Mouse (Mus musculus) duodenum, adult 2 months (tissue): ENCODE measurements around the gene Spg20. TPM values are rescaled to one million over a fixed set of nuclear protein-coding genes. Genes with fewer than 3 reads are reported as not detected.

Experiments used
- polyA plus RNA-seq: library from polyadenylated mRNA; depleted of rRNA; stranded (reverse); fragments of >200 nt; gene quantifications from 2 replicates; pipeline ENCODE4 v1.2.3, GENCODE M21; 2012; ENCODE audit warnings: low replicate concordance; rRNA removed

The Spg20 gene
- polyA plus RNA-seq: 9.5 and 9.8 TPM in 2 replicates

DNA sequence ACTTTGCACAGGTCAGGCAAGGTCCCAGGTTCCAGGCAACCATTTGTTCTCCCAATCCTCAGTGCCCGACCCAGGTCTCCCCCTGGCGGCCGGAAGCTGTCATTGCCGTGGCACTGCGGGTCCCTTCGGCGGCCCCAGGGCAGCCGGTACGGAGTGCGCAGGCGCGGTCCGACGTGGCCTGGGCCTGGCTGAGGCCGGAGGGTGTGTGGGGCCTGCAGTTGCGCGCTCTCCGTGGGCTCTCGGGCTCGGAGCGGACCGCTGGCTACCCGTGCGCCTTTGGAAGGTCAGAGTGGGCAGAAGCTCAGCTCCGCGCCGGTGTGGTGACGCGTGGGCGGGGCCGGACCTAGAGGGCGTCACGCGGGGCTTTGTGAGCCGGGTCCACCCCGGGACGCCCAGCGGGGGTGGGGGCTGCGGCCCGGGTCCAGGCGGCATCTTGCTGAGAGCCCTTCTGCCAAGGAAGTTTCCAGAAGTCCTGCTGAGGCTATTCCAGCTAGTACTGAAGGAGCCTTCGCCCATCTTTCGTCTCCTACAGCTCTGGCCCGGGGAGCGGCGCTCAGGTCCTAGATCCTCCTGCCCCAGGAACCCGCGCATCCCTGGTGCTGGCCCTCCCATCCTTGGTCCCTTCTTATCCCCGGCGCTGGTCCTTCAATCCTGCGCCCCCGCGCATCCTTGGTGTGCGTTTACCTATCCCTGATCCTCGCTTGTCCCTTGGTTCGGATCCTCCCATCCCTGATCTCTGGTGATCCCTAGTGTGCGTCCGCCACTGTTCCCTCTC, at the start of gene Spg20:
TSS of gene Spg20 (plus strand) at position 174 of the 775 bp plus-strand sequence.

GRCm38 (mm10) chr3:55137039-55137438, 25.1 kb downstream of the Spg20 start, which contains the start of gene Ccdc169:
TSS of gene Ccdc169 (plus strand) at chr3:55137339.

GRCm38 (mm10) chr3:55181766-55182165, 69.9 kb downstream of the Spg20 start, which contains the start of gene Sohlh2:
TSS of gene Sohlh2 (plus strand) at chr3:55182028.

Other genes starting within 250 kb of the Spg20 start
- gene Sertm1, start 196.2 kb upstream of the Spg20 start, polyA plus RNA-seq: 0.50 and 1.7 TPM in 2 replicates
- gene Ccna1, start 56.6 kb upstream of the Spg20 start, polyA plus RNA-seq: 0.70 and 0.99 TPM in 2 replicates
- not detected in 2 replicates for gene Ccdc169, start 25.2 kb downstream of the Spg20 start, polyA plus RNA-seq
- gene Sohlh2, start 69.9 kb downstream of the Spg20 start, polyA plus RNA-seq: not detected in 2 replicates
- 0.57 and 2.4 TPM in 2 replicates for gene Dclk1, start 130.3 kb downstream of the Spg20 start, polyA plus RNA-seq